Mouse (Mus musculus) myocyte (in vitro differentiated cells): ENCODE measurements at regions not wholly inside any gene's neighbourhood (a gene's known extent, or its start where the extent isn't known, plus 50 kb on each side); places are given as distances from the start of the nearest gene placed in this dataset.

Experiments
- H3K27me3 ChIP-seq: one replicate; pipeline ENCODE4 v1.6.1; 2011; ENCODE audit not compliant: control insufficient read depth, insufficient read depth, insufficient read length
- H3K36me3 ChIP-seq: one replicate; pipeline ENCODE4 v1.6.1; 2011; ENCODE audit not compliant: control insufficient read depth, insufficient read depth
- H3K4me2 ChIP-seq: one replicate; pipeline ENCODE4 v1.6.1; 2011; ENCODE audit warnings: low read depth, control low read depth
- H3K4me3 ChIP-seq: one replicate; pipeline ENCODE4 v1.5.1; 2011; ENCODE audit warnings: mild to moderate bottlenecking, control low read depth, moderate library complexity
- H3K79me2 ChIP-seq: one replicate; pipeline ENCODE4 v1.6.1; 2011; ENCODE audit not compliant: control insufficient read depth, insufficient read depth
- H3ac ChIP-seq: one replicate; pipeline ENCODE4 v1.6.1; 2011; ENCODE audit not compliant: control insufficient read depth, insufficient read length
- CEBPB ChIP-seq: IDR thresholded peaks from 2 replicates; pipeline ENCODE4 v1.6.1; 2011; ENCODE audit warnings: mild to moderate bottlenecking, moderate library complexity; ENCODE audit not compliant: poor library complexity, insufficient read depth, severe bottlenecking
- MAX ChIP-seq: IDR thresholded peaks from one replicate; pipeline ENCODE4 v1.6.1; 2011; ENCODE audit warnings: low read depth, mild to moderate bottlenecking, control low read depth
- MYOD1 ChIP-seq, 3 experiments: IDR thresholded peaks; one replicate each; pipeline ENCODE4 v1.6.1; 2011; ENCODE audit warnings: control low read depth in 2 of 3, low read depth in 2 of 3, mild to moderate bottlenecking in 2 of 3, moderate library complexity in 1 of 3; ENCODE audit not compliant: insufficient read length in 2 of 3, control insufficient read depth in 1 of 3
- POLR2AphosphoS2 ChIP-seq: IDR thresholded peaks from one replicate; pipeline ENCODE4 v1.6.1; 2011; ENCODE audit warnings: low read depth, control low read depth; ENCODE audit not compliant: insufficient read length
- SRF ChIP-seq: IDR thresholded peaks from one replicate; pipeline ENCODE4 v1.6.1; 2011; ENCODE audit warnings: low read depth; ENCODE audit not compliant: control insufficient read depth, insufficient read length
- TCF12 ChIP-seq: IDR thresholded peaks from one replicate; pipeline ENCODE4 v1.6.1; 2011; ENCODE audit warnings: mild to moderate bottlenecking, control low read depth; ENCODE audit not compliant: poor library complexity, insufficient read depth, severe bottlenecking
- TCF3 ChIP-seq: IDR thresholded peaks from one replicate; pipeline ENCODE4 v1.6.1; 2011; ENCODE audit warnings: low read depth, control low read depth; ENCODE audit not compliant: insufficient read length
- USF1 ChIP-seq: IDR thresholded peaks from one replicate; pipeline ENCODE4 v1.6.1; 2011; ENCODE audit warnings: low read depth, mild to moderate bottlenecking, control low read depth, moderate library complexity

GRCm38 (mm10) chr2:21028605-21029004, 59.9 kb upstream of the Arhgap21 start:
- H3K27me3 ChIP-seq = no peaks in the 10 kb centered on the region
- no peaks in the 10 kb centered on the region for H3K79me2 ChIP-seq
- H3K4me2 ChIP-seq = no peak overlapping the region
- no peaks in the 10 kb centered on the region for H3K36me3 ChIP-seq
- no peak overlapping the region for H3K4me3 ChIP-seq
- no peak overlapping the region for H3ac ChIP-seq
- TF ChIP-seq USF1 (no peak), TCF3 (no peak), MAX (no peak), SRF (no peak), CEBPB (no peak), TCF12 (no peak), MYOD1 (IDR thresholded peaks at IDR 0.05; ENCODE audit: control insufficient read depth in 1 of 3, insufficient read length in 2 of 3, low read depth in 2 of 3) (no peak)

GRCm38 (mm10) chr2:21018535-21018934, 49.9 kb upstream of the Arhgap21 start:
- no peak overlapping the region for H3ac ChIP-seq
- H3K79me2 ChIP-seq = no peaks in the 10 kb centered on the region
- no peak for TF ChIP-seq MAX
- no peak for TF ChIP-seq POLR2AphosphoS2
- no peaks in the 10 kb centered on the region for H3K27me3 ChIP-seq
- H3K4me2 ChIP-seq = no peak overlapping the region
- no peaks in the 10 kb centered on the region for H3K36me3 ChIP-seq
- H3K4me3 ChIP-seq = no peak overlapping the region
